Mouse (Mus musculus): ENCODE measurements at regions not wholly inside any gene's neighbourhood (a gene's known extent, or its start where the extent isn't known, plus 50 kb on each side); places are given as distances from the start of the nearest gene placed in this dataset.

DNA sequence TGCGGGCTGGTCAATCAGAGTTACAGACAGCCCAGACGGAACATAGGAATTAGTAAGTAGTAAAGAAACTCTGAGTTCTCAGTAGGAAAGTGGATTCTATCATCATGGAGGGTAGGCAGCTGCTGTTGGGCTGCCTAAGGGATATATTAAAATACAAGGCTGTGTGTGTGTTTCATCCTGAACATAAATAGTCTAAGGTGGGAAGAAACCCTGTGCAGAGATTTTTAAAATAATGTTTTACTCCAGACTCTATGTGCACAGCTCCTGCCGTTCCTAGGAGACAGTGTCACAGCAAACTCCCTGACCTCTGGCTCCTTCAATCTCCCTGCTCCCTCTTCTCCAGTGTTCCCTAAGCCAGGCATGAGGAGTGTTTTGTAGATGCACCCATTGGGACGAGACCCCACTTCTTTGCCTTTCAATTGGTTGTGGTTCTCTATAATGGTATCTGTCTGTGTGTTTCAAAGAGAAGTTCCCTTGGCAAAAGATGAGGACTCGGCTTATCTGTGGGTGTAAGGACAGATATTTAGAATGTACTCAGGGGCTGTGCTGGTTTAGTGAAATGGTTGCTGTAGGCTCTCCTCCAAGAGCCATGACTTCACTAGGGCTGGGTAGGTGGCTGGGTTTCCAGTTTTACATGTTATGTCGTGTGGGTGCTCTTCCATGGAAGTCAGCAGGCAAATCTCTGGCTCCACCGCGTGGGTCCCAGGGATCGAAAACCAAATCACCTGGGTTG lies 93.1 kb upstream of the Pcbd1 start:
- TF ChIP-seq GATA1 (IDR thresholded peaks at IDR 0.05; ENCODE audit: low read length): no peak
- no peak for TF ChIP-seq TAL1 (IDR thresholded peaks at IDR 0.05; ENCODE audit: low read length)

All from erythroblast, embryonic 14.5 days (primary cell).